Mouse (Mus musculus) spleen, postnatal 36 days (tissue): ENCODE data around the gene Atp2c2.

Experiments
- DNase-seq, 2 experiments: peaks; one replicate each; pipeline ENCODE4 v3.0.0; 2022; ENCODE audit warnings: low spot score in 2 of 2, mixed read lengths in 1 of 2

The Atp2c2 gene

GRCm38 (mm10) chr8:119702965-119703364 lies 3.2 kb downstream of the Atp2c2 start:
- DNase-seq = no peak

GRCm38 (mm10) chr8:119707146-119707545 lies 7.3 kb downstream of the Atp2c2 start:
- DNase-seq = no peak

- no peak for DNase-seq
These were observed 8.7 kb downstream of the Atp2c2 start for GRCm38 (mm10) chr8:119708471-119708870.

- DNase-seq = no peak
These were observed 9.3 kb downstream of the Atp2c2 start for GRCm38 (mm10) chr8:119708878-119709702.

GRCm38 (mm10) chr8:119709703-119710093 lies 9.9 kb downstream of the Atp2c2 start:
- DNase-seq = no peak

GRCm38 (mm10) chr8:119712226-119712625 lies 12.4 kb downstream of the Atp2c2 start:
- no peak for DNase-seq

- no peak for DNase-seq
These were observed 13.6 kb downstream of the Atp2c2 start for GRCm38 (mm10) chr8:119713421-119713820.

- no peak for DNase-seq
These were observed 15.4 kb downstream of the Atp2c2 start for GRCm38 (mm10) chr8:119715221-119715620.

- no peak for DNase-seq
These were observed 17.0 kb downstream of the Atp2c2 start for GRCm38 (mm10) chr8:119716730-119717299.

- DNase-seq = no peak
These were observed 18.0 kb downstream of the Atp2c2 start for GRCm38 (mm10) chr8:119717765-119718164.

- DNase-seq = no peak
These were observed 19.2 kb downstream of the Atp2c2 start for GRCm38 (mm10) chr8:119719011-119719501.

GRCm38 (mm10) chr8:119722348-119722747 lies 22.5 kb downstream of the Atp2c2 start:
- no peak for DNase-seq

GRCm38 (mm10) chr8:119723676-119724075 lies 23.9 kb downstream of the Atp2c2 start:
- DNase-seq = no peak

GRCm38 (mm10) chr8:119724596-119724995 lies 24.8 kb downstream of the Atp2c2 start:
- DNase-seq = no peak

- DNase-seq = no peak
These were observed 27.3 kb downstream of the Atp2c2 start for GRCm38 (mm10) chr8:119727093-119727492.

- no peak for DNase-seq
These were observed 28.6 kb downstream of the Atp2c2 start for GRCm38 (mm10) chr8:119728351-119728895.

GRCm38 (mm10) chr8:119732072-119732471 lies 32.3 kb downstream of the Atp2c2 start:
- DNase-seq = no peak

- DNase-seq = no peak
These were observed 36.6 kb downstream of the Atp2c2 start for GRCm38 (mm10) chr8:119736348-119736917.

GRCm38 (mm10) chr8:119737093-119737900 lies 37.5 kb downstream of the Atp2c2 start:
- DNase-seq = no peak

- no peak for DNase-seq
These were observed 38.5 kb downstream of the Atp2c2 start for GRCm38 (mm10) chr8:119738129-119738907.

- no peak for DNase-seq
These were observed 40.8 kb downstream of the Atp2c2 start for GRCm38 (mm10) chr8:119740634-119741033.
